Mouse (Mus musculus): ENCODE measurements around the gene Slc38a1. TPM values are rescaled to one million over a fixed set of nuclear protein-coding genes. Genes with fewer than 3 reads are reported as not detected.

Gene Slc38a1
- total RNA-seq, 4 experiments from 2014 or later: 0.45 to 2.5 (median 1.0) TPM

DNA sequence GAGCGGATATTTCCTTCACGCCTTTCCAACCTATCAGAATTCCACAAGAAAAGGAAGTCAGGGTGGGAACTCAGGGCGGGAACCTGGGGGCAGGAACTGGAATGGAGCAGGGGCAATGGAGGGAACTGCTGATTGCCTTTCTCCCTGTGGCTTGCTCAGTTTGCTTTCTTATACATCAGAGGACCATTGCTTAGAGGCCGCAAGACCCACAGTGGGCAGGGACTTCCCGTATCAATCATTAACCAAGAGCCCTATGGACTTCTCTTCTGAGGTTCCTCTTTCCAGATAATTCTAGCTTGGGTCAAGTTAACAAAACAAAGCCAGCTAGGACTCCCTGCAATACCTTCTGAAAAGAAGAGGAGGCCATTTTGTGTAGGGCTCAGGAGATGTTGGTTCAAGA lies 80.2 kb downstream of the Slc38a1 start:
- no peak for DNase-seq (ENCODE audit: low spot score in 2 of 2)

DNA sequence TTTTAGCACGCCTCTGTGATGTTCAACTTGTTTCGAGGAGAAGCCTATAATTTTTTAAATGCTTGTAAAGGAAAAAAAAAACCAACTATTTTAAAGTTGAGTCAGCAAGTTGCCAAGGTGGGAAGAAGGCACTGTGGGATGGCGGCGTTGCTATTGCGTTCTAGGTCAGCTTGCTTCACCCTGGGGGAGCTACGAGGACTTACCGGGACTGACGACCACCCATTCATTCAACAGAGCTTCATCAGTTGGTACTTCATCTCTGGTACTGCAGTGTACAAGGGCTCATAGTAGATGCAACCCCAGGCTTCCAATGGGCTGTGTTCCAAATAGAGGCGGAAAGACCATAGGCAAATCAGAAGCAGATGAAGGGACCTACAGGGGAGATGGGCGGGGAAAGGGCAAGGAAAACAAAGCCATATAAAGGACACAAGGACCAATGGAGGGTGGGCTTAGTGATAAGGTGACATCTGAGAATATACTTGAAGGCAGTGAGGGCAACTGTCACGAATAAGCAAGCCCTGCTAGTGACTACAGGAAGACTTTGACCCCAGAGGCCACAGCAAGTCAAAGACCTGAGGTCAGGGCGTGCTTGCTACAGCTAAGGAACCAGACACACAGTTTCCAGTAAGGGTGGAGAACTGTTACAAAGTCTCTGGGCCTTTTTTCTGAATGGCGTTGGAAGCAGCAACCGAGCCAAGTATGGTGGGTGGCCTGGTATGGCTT lies 82.0 kb downstream of the Slc38a1 start:
- DNase-seq (ENCODE audit: low spot score in 2 of 2): no peak

DNA sequence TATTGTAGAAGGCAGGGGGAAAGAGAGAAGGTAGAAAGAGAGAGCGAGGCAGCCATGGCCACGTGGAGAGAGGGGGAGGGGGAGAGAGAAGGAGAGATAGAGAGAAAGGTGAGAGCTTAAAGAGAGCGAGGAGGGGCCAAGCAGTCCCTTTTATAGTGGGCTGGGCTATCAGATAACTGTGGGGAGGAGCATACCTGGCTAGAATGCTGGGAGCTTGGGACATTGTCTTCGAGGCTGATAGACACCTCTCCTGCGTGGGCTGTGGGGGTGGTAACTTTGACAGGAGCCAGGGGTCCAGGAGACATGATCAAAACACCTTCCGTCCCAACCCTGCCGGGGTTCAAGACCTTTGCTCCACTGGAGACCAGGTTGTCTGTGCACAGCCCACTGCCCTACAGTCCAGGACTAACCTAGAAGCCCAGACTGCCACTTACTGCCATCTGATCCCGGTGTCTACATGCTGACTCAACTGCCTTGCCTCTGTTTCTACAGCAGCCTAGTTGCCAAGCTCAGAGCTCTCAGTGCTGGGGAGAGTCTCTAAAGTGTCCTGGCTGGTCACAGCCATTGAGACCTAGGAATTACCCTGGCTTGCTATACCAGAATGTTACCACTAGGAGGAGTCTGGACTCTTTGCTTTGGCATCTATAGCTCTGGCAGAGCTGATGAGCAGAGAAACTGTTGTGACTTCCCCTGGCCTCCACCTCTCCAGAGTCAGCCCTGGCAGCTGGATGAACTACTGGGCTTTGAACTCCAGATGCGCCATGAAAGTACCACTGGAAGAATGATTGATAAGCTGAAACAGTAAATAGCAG lies 90.9 kb downstream of the Slc38a1 start:
- DNase-seq (ENCODE audit: low spot score in 2 of 2): no peak

DNA sequence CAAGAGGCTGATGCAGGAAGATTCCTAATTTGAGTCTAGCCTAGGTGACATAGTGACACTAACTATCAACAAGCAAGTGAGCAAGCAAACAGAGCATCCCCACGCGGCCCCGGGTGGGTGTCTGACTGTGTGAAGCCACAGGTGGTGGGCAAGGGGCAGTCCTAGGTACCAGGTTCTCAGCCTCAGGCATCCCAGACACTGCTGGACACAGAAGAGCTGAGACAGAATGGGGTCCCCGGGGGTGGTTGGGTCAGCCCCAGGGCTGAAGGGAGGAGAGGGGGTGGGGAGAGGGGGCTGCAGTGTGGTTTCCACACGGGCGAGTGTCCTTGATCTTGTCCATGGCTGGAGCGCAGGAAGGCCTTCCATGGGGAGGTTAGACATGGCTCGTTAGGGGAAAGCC lies 91.6 kb downstream of the Slc38a1 start:
- no peak for DNase-seq (ENCODE audit: low spot score in 2 of 2)

DNA sequence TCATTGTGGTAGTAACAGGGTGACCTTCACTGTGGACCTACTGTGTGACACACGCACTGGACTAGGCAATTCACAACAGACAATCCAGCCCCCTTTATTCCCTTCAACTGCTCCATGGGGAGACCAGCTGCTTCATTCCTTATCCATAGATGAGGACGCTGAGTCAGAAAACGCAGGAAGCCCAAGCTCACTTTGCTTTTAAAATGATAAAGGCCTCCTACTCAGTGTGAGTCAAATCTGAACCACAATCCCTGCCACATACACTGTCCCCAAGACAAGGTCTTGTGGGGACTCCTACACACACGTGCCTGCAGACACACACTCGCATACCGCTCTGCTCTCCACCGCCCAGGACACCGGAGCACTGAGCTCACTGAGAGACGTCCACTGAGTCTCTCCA lies 94.3 kb downstream of the Slc38a1 start:
- DNase-seq (ENCODE audit: low spot score in 2 of 2): no peak

DNA sequence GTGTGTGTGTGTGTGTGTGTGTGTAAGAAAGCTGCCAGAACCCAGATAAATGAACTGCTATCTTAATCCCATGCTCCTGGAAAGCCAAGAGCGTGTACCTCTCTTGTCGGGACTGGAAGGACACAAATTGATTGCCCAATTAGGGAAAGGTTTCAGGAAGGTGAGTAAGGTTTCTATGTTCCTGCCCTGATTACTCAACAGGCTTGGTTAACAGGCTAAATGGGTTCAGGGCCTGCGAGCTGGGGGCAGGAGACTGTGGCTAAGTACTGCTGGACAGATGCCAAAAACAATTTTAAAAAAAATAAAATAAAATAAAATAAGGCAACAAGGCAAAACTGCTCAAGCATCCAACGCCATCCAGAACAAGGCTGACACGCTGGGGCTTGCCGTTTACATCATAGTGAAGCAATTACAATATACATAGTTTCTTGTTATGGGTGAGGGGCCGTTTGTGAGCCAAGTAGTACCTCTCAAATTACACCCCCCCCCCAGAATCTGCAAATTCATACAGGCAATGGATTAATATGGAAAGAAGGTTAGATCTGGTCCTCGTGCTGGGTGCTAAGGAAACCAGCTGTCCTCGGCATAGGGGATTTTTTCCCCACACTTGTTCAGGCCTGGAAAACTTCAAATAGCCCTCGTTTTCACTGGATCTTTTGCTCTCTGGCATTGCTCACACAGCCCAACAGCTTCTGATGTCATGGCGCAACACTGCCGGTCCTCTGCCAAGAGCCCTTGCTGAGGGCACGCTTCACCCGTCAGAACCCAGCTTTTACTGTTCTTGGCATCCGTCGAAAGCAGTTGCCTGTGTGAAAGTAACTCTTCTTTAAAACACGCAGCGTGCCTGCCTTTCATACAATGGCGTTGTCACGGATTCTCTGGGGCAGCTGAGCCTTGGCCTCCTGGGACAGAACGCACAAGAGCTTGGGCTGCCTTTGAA lies 95.2 kb downstream of the Slc38a1 start:
- no peak for DNase-seq (ENCODE audit: low spot score in 2 of 2)

DNA sequence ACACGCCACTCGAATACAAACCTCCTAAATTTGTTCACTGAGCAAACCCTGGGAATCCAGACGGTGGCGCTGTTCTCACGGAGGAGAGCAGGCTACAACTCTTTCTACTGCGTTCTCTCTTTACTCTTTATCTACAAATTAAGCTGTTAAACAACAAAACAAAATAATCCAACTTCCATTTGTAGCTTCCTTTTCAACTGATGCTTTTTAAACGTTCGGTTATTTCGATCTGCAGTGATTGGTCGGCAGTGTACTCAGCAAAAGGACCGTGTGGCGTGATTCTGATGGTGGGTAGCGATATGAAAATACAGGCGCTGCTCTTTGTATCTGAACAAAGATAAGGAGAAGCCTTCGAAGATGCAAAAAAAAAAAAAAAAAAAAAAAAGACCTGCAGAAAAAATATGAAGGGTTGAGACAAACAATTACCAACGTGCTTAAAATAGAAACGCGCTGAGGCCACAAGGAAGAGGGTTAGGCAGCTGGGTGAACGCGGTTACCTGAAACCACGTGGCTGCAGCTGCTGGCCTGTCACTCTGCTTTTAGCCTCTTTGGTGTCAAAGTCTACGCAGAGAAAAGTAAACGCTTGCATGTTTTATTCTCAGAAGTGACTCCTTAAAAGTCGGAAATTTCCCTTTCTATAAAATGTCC lies 99.4 kb downstream of the Slc38a1 start:
- no peak for DNase-seq (ENCODE audit: low spot score in 2 of 2)

DNA sequence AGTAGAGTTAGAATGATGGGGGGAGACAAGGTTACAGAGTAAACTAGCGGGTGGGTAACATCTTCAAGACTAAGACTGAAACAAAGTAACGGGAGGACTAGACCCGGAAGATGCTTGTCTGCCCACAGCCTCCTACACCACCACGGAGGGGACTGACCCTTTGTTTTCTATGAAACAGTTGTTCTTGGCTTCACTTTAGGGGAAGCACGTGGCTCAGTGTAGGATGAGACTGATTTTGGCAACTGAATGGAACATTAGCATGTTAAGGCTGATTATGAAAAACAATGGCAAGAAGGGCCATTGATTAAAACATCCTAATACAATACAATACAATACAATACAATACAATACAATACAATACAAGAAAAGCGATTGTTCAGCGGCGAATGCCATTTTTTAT lies 100.6 kb downstream of the Slc38a1 start:
- DNase-seq (ENCODE audit: low spot score in 2 of 2): no peak

DNA sequence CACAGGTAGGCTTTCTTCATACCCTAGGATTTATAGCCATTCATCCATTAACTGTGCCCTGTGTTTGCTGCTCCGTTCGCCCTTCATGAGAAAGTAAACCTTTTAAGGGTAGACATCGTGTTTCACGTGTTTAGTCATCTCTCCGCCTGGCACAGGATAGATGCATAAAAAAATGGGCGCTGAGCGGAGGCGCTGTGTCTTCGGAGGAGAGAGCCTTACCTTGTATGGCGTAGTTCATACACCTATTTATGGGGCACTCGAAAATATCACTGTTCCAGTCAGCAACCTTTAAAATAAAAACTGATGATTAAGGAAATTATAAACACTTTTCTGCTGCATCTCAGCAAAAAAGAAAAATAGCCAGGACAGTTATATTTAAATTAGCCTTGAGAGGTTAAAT lies 105.4 kb downstream of the Slc38a1 start:
- DNase-seq (ENCODE audit: low spot score in 2 of 2): no peak

DNA sequence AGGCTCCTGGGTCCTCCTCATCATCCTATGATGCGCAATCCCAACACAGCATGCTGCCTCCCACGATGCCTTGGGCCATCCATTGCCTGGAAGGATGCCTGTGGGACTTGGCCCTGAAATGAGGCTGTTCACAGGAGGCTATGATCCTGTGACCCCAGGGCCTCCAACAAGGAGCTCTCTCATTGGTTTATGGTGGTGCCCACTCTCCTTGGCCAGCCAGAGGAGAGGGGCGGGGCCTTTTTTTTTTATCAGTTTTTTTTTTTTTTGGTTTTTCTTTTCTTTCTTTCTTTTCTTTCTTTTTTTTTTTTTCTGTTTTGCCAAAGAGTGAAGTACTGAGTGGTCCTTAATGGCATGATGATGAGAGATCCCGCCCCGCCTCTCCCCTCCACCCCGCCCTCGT lies 106.3 kb downstream of the Slc38a1 start:
- DNase-seq (ENCODE audit: low spot score in 2 of 2): no peak

DNA sequence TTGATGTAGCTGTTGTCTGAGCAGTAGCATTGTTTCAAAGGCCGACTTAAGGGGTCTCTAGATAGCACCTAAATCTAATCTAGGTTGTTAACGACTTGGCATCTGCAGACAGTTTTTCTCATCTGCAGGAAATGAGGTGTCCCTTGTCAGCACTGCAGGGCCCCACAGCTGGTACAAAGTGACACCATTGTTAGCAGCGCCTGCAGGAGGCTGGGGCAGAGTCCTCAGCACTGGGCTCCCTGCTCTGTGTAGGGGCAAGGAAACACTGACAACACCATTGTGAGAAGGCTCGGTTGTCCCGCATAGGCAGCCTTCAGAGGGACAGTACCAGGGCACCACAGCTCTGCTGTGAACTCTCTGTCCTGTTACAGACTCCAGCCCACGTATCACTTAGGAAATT lies 115.0 kb downstream of the Slc38a1 start:
- no peak for DNase-seq (ENCODE audit: low spot score in 2 of 2)

DNA sequence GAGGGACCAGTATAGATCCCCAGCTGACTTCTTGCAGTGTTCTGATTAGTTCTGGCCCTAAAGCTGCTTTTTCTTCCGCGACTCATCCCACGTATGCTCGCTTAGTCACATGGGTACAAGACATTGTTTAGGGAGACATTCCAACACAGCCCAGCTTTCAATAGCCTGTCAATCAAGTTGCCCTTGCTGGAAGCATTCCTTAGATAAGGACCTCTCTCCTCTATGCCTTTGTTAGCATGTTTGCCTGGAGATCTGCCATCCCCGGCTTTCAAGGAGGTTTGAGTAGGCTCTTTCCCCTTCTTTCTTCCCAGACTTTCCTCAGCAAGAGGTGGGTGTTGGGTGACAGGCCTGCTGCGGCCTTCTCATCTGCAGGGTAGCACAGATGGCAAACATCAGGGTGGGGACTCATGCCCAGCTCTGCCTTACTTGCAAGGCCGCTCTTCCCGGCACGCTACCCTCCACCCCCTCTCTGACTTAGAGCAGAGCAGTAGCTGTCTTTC lies 118.4 kb downstream of the Slc38a1 start:
- DNase-seq (ENCODE audit: low spot score in 2 of 2): no peak

Other genes with a start within 250 kb of the Slc38a1 start
- 10 to 100 TPM; 36.6 to 43.6 (median 42.6) TPM for gene Scaf11, start 182.1 kb downstream of the Slc38a1 start, total RNA-seq (2022)
- 100 to 1,000 TPM in 1 of 4 experiments, 10 to 100 TPM in 3; 60.8 to 209 (median 73.5) TPM for gene Slc38a2, start 56.8 kb upstream of the Slc38a1 start, total RNA-seq (2022)